Mouse (Mus musculus) forebrain, embryonic 13.5 days (tissue): ENCODE results near the gene Gcnt7. TPM values are rescaled to one million over a fixed set of nuclear protein-coding genes. Genes with fewer than 3 reads are reported as not detected.

ENCODE experiments used
- polyA plus RNA-seq: library from polyadenylated mRNA; unstranded; fragments of >200 nt; fragmentation: Nextera tagmentation; extraction: Ambion mirVana; gene quantifications from 2 replicates; pipeline ENCODE4 v1.2.1, GENCODE M21; 2015

Gene Gcnt7
- polyA plus RNA-seq, 1 experiment from 2014 or later: 1.6 TPM

Other genes with a start within 250 kb of the Gcnt7 start
- gene Mc3r, start 210.1 kb downstream of the Gcnt7 start, polyA plus RNA-seq: 0.10 and 0.15 TPM in 2 replicates
- 39.5 and 41.9 TPM in 2 replicates for gene Fam210b, start 113.0 kb downstream of the Gcnt7 start, polyA plus RNA-seq
- 100 and 102 TPM in 2 replicates for gene Aurka, start 88.1 kb downstream of the Gcnt7 start, polyA plus RNA-seq
- 36.8 and 37.9 TPM in 2 replicates for gene Cstf1, start 87.9 kb downstream of the Gcnt7 start, polyA plus RNA-seq
- gene Cass4, start 64.8 kb downstream of the Gcnt7 start, polyA plus RNA-seq: 0.05 TPM in 1 of 2 replicates, not detected in the other
- gene Rtf2, start 18.0 kb downstream of the Gcnt7 start, polyA plus RNA-seq: 99.2 and 99.3 TPM in 2 replicates
- gene Fam209, start 13.9 kb upstream of the Gcnt7 start, polyA plus RNA-seq: 0.76 and 0.98 TPM in 2 replicates
- gene Tfap2c, start 91.0 kb upstream of the Gcnt7 start, polyA plus RNA-seq: 35.1 and 35.4 TPM in 2 replicates